Mouse (Mus musculus) regulatory T cell (primary cell): Measurements from ENCODE around the gene Ush2a.

Experiments used
- in situ Hi-C: fragments of 300-600 bp; cut with MboI, MseI; formaldehyde crosslinking; loops from one replicate; pipeline ENCODE4 v1.15.1; 2025; ENCODE audit warnings: high pct_unique_total_duplicates

The Ush2a gene

DNA sequence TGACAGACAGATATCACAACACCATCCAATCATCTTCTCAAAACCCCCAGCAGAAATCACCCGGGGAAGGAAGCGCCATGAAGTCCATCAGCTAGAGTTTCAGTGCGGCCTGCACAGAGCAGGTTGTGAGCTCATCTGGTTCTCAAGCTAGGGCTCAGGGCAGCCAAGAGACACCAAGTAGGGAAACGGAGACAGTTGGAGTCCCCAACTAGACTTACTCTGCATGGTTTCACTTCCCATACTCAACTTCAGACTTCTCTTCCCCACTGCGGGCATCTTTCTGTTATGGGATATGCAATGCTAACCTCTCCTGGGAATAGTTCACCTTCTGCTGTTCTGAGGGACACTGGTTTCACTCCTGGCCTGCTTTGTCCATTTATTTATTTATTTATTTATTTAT is 277.8 kb downstream of the Ush2a start:
- in situ Hi-C loops = loop anchor here (10.0 kb wide), 1 partner anchor 1705 kb away; no protein-coding TSS in a partner anchor

DNA sequence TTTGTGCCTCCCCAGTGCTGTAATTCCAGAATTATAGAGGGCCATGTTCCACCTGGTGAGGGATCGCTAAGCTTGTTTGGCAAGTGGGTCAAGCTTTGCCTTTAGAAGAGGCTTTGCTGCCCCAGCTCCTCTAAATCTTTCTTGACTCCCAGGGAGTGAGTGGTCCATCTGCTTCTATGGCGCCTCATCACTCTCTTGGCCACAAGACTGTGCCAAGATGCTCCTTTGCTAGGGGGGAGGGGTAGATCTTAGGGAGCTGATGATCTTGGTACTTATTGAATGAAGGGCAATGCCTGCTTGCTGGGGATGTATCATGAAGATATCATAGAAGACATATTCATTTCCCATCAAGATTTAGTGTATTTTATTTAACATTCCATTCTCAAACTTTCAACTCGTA is 279.7 kb downstream of the Ush2a start:
- in situ Hi-C loops = no loop called here

DNA sequence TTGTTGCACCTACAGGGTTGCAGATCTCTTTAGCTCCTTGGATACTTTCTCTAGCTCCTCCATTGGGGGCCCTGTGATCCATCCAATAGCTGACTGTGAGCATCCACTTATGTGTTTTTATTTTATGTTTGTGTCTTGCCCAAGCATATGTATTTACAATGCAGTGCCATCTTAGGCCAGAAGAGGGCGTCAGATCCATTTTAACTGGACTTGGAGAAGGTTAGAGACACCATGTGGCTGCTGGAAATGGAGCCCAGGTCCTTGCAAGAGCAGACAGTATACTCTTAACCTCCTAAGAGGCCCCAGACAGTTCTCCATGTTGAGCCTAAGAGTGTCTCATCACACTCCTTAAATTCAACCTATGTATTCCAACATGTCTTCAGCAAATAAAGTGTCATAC is 281.5 kb downstream of the Ush2a start:
- in situ Hi-C loops = no loop called here

DNA sequence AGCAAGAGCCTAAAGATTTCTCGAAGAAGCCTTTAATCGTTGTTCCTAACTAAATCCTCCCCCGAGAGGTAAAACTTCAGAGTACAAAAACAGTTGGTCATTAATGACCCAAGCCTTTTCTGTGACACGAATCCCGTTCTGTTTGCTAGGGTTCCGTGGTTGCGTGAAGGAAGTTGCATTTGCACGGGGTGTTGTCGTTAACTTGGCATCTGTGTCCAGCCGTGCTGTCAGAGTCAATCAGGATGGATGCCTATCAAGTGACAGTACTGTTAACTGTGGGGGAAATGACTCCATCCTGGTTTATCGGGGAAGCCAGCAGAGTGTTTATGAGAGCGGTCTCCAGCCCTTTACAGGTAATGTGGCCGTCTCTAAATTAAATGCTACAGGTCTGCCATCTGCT is 287.9 kb downstream of the Ush2a start:
- in situ Hi-C loops = no loop called here

DNA sequence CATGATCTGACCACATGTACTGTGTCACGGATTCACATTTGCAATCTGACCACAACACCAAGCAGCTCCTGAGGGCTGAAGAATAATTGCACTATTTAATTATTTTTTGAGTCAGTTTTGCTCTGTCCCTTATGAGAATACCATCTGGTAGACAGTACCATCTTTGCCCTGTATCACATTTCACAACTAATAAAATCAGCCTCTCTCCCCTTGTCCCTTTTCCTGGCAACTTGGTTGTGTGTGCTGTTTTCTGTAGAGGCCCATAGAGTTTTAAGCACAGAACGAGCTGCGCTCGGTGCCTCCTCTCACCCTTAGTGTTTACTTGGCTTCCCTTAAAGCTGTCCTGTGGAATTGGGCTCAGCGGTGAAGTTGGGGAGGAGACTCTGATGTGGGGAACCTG is 290.0 kb downstream of the Ush2a start:
- in situ Hi-C loops = no loop called here

DNA sequence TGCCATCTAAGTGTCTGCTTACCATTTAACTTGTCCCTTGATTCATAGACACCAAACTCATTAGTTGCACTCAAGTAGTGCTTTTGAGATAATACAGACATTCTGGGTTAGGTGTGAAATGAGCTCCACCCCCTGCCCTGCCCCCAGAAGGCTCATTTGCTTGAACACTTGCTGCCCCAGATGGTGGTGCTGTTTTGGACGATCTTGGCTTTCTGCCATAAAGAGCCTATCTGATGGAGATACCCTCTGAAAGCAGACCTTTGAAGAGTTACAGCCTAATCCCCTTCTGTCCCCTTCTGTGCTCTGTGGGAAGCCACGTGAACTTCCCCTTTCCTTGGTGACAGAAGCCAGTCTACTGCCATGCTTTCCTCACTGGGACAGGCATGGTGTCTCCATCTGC is 297.1 kb downstream of the Ush2a start:
- in situ Hi-C loops = no loop called here

DNA sequence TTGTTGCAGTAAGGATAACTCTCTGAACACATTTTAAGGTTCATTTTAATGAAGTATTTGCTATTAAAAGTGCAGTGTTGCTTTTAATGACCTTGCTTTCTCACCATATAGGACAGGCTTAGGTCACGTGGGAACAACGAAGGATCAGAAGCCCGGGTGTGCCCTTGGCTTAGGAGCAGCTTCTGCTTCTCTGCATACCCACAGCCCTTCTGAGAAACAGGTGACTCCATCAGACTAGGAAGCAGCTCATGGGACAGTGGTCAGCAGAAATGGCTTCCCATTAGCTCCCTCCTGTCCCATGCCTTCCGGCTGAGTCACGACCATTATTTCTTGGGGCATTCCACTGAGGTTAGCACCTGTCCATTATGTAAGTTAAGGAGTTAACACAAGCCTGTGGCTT is 304.4 kb downstream of the Ush2a start:
- in situ Hi-C loops = no loop called here

DNA sequence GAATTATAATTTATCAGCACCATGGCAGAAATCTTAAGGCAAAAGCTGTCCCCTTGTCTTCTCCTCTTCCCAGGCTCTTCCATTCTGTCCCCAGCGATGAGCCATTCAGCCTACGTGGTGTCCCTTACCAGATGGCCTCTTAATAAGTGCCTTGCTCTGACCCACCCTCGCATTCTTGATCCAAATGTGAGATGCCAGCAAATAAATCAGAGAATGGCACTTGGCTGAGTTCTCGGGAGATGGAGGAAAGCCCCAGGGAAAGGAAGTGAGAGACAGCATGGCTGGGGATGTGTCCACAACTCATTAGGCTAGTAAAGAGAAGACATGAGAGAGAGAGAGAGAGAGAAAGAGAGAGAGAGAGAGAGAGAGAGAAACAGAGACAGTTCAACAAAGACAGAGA is 305.7 kb downstream of the Ush2a start:
- in situ Hi-C loops = no loop called here

DNA sequence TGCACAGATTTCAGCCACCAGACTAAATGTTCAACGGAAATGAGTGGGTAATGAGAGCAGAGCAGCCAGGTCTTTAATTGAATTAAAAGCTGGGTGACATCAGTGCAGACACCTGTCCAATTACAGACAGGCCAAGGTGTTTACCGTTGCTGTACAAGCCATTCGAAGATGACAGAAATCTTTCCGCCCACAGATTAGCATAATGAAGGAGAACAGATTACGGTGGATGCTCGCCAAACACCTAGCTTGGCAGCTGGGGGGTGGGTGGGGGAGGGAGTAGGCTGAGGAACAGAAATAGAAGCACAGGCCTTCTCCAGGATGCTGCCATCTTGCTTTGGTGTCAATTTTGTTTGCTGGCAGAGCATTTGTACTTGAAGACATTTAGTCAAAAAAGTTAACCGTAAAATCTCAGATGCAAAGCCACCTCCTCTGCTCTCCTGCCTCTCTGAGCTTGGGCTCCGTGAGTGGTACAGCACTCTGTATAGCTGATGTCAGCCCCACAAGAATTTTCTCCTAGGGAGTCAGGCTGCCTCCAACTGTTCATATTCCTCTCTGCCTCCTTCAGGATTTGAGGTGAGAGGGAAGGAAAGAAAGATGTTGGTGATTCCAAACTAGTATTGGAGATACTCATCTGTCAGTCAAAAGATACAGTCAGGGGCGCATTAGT is 306.6 kb downstream of the Ush2a start:
- in situ Hi-C loops = no loop called here

DNA sequence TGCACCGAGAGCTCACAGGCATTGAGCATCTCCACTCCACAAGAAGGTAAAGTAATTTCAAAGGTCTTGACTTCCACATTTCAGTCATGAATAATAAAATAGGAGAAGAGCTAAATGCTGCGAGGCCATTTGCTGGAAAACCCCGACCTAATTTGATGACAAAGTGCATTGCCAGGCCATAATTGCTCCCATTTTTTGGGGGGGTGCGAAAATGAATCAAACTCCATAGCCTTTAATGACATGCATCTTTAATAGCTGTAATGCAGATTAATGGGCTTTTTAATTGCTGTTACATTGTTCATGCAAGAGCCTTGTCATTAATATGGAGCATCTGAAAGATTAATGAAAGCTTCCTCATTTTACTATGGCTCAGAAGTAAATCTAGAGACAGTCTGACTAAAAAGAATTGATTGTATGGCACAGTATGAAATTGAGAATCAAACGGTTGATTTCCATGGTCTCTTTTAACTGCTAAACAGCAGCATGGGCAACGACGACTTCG is 314.5 kb downstream of the Ush2a start:
- in situ Hi-C loops = no loop called here

DNA sequence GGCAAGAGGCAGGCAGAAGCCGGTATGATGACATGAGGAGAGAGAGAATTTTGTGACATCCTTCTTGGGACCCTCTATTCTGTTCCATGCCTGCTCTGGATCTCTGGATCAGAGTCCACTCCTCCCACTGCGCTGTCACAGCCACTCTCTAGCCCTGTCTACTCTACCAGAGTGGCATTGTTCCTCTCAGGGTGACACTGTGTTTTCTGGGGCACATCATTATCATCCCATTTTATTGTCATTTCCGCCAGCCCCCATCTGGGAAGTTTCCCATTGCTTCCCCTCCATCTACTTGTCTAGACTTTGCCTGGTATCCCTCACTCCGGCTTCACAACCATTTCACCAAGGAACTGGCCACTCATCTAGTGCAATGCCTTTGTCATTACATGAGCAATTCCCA is 315.6 kb downstream of the Ush2a start:
- in situ Hi-C loops = no loop called here

DNA sequence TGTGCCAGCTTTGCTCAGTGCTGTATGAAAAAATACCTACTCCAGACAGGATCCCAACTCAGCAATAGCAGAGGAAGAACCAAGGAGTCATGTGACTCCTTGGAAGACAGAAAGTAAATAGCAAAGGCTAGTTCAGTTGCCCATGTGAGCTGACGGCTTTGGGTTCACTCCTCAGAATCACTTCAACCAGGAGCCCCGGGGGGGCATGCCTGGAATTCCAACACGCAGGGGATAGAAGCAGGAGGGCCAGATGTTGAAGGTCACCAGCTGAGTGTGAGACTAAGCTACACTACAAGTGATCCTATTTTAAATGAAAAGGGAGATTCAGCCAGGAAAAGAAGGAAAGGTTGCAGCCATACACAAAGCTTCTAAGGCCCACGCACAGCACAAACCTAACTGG is 319.3 kb downstream of the Ush2a start:
- in situ Hi-C loops = no loop called here

DNA sequence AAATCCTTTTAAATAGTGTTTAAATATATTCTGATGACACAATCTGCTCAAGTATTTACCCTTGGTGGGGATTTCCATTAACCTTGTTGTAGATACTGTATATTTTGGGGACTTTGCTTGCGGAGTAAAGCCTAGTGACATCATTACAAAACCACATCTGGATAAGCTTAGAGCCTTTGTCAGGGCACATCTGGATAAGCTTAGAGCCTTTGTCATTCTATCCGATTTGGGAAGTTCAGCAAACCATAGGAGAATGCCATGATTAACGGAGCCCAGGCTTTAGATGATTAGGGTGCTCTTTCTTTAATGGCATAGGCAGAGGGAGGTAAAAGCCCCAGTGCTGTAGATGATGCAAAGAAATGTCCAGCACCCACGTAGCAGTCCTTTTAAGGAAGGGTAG is 333.4 kb downstream of the Ush2a start:
- in situ Hi-C loops = no loop called here

DNA sequence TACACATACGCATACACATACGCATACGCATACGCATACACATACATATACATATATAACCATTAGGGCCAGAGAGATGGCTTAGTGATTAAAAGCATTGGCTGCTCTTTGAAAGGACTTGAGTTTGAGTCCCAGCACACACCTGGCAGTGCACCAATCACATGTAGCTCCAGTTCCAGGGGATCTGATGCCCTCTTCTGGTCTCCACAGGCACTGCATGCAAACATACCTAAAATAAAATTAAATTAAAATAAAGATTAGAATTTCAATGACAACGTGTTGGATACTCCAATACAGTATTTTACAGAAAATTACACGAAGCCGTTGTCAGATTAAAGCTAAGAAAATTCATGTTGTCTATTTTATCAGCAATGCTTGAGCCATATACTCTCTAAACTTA is 336.2 kb downstream of the Ush2a start:
- in situ Hi-C loops = no loop called here

DNA sequence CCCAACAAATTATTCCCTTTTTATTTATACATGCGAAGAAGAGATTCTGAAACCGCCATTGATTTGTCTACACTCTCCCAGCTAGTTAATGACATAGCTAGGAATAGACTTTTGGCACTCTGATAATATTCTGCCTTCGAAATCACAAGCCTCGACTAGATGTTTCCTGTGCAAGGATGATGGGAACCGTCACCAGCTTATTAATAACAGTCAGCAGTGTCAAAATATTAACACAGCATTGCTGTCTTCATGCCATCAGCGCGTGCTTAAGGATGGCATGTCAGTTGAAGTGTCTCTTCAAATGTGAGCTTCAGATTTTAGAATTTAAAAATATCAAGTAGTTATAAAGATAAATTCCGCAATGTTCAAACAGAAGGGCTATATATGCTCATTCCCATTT is 337.3 kb downstream of the Ush2a start:
- in situ Hi-C loops = no loop called here

DNA sequence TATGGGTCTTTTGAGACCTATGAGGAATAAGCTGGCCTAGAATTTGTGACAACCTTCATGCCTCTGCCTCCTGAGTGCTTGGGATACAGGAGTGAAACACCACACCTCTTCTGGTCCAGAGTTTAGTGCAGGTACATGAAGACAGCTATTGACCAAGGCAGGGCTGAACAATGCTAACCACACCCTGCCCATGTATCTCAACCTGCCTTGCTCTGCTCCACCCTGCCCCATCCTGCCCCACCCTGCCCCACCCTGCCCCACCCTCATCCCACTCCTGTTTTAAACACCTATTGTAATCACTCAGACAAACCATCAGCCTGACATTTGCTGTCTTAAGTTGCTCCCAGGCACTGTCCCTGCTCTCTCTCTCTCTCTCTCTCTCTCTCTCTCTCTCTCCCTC is 344.6 kb downstream of the Ush2a start:
- in situ Hi-C loops = loop anchor here (25.0 kb wide), 1 partner anchor 1456 kb away; no protein-coding TSS in a partner anchor

DNA sequence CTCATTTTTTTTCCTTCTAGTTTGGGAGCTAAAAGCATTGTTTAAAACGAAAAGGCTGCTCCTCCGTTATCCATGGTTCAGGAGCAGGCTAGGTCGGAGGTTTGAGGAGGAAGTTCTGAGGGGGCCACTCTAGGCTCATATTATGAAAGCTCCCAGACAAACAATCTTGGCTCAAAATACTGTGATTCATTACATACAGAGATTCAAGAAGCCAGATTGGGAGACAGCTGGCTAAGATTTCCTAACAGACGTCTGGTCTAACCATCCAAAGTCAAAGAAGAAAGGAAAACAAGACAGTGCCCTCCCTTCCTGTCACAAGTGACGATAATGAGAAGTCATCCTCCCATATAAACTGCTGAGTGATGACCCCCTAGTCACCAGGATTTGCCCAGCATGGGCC is 354.7 kb downstream of the Ush2a start:
- in situ Hi-C loops = loop anchor here (25.0 kb wide), 1 partner anchor 1446 kb away; no protein-coding TSS in a partner anchor

DNA sequence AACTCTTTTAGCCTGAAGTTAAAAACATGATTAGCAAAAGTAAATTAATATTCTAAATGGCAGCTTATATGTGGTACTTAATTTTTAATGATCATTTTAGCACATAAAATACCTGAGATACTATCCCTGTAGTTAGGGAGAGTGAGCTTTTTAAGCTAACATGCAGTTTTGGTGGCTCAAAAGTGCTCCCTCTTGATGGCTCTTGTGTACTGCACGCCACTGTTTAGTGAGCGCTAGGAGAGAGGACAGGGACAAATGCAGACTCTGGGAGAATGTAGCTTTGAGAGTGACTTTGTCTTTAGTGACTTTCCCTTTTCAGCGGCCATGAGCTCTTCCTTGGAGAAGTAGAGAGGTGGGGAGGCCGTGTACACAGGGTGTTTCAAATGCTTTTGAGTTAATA is 371.9 kb downstream of the Ush2a start:
- in situ Hi-C loops = no loop called here

DNA sequence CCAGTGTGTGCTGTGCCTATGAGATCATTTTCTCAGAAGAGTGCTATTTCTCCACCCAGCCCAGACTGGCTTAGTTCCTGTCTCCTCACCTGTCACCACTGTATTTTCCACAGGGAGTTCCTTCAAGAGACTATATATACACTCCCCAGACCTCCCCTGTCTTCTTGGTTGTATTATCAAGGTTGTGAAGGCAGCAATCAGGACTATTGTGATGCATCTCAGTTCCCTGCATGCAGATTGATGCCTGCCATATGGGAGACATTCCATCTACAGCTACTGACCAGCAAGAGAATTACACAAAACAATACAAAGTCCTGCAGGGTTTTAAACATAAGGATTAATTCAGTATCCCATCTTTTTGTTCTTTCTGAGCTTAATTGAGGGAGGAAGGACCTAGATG is 377.8 kb downstream of the Ush2a start:
- in situ Hi-C loops = no loop called here

DNA sequence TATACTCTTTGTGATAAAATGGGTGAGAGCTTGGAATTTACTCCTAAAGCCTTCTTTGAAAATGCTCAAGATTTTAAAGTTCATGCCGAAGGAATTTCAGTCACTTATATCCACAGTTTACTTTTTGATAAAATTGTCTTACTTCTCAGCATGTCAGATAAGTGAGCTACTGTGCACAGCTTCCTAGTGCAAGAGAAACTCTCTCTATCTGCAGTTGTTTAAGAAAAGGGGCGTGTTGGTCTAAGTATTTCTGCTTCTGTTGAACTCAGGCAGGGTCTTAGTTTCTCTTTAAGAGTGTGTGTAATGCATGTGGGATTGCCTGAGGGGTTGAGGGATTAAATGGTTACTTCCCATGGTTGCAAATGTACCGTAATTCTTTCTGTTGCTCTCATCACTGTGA is 381.3 kb downstream of the Ush2a start:
- in situ Hi-C loops = no loop called here

DNA sequence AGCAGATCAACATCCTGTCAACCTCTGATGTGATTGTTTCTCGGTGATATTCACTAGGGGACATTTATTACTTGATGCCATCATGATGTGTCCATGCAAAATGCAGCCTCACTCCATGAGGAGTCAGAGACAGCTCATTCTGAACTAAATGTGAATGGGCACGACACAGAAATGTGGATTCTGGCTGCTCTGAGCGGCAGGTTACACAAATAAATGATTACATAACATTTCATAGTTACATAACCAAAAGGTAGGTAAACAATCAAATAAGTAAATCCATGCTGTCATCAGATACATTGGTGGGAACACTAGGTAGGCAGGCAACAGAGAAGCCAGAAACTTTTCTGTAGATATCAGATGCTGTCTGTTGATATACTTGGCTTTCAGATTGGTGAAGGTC is 391.2 kb downstream of the Ush2a start:
- in situ Hi-C loops = no loop called here

DNA sequence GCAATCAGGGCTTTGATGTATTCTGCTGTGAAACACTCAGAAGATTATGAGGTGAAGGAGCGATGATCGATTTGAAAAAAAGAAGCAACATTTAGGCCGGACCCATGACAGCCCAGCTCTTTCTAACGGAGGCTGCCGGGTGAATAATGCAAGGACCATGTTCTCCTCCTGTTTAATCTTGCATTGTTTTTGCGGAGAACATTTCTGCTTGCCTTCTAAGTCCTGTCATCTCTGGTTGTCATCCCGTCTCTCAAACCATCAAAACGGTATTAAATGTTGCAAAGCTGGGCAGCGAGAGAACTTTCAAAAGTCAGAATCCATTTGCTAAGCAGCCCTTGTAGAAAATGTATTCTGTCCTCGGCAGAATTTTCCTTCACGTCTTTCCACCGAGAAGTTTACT is 394.3 kb downstream of the Ush2a start:
- in situ Hi-C loops = no loop called here

DNA sequence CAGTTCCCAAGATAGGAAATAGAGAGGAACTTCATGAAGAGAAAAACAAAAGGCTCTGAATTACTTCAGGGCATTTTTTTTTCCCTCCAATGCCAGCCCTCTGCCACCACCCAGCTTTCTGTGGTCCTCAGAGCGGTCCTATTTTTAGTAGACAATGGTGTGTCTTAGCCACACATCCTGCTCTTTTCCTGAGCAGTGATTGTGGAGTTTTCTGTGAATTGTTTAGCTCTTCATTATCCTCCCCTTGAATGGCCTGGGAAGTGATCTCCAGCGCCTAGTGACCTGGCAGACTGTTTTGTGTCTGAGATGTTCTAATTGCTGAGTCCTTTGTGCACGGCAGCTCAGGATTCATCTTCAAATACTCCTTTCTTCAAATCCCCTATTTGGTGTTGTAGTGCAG is 397.3 kb downstream of the Ush2a start:
- in situ Hi-C loops = no loop called here

DNA sequence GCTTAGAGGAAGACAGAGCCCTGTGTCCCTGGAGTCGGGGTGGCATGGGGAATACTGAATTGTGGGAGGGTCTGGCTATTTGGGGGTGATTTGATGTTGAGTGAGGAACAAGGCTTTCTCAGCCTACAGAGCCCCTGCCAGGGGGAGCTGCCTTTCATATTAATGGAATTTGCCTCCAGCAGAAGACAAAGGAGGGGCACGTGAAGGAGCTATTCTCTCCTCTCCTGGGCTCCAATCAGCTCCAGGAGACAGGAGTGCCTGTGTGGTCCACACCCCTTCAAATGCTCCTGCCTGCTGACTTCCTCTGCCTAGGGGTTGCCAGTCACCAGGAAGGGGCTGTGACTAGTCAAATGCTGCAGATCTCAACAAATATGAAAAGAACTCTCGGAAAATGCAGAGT is 398.5 kb downstream of the Ush2a start:
- in situ Hi-C loops = no loop called here
